Mouse (Mus musculus): ENCODE measurements around the gene Cyb561.

The Cyb561 gene

GRCm38 (mm10) chr11:105951601-105952044 is 1.5 kb downstream of the Cyb561 start:
- no peak for DNase-seq

- no peak for DNase-seq
These were observed 2.6 kb downstream of the Cyb561 start for GRCm38 (mm10) chr11:105950519-105950918.

DNA sequence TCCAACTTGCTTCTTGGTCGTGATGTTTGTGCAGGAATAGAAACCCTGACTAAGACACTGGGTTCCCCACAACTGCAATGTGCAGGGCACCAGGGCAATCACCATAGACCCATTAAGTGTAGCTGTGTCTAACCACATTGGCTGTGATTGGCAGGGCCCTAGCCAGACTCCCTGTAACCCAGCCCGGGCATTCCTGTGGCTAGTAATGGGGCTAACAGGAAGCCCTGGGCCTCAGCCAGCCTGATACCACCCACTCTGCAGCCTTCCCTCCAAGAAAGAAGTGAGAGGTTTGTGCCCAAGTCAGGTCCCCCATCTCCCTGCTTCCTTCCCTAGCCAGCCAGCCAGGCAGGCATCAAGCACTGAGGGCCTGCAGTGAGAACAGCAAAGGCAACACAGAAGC is 4.9 kb downstream of the Cyb561 start:
- no peak for DNase-seq

- DNase-seq = peak; percentile 18
These were observed 6.4 kb downstream of the Cyb561 start for GRCm38 (mm10) chr11:105946694-105947154.

DNA sequence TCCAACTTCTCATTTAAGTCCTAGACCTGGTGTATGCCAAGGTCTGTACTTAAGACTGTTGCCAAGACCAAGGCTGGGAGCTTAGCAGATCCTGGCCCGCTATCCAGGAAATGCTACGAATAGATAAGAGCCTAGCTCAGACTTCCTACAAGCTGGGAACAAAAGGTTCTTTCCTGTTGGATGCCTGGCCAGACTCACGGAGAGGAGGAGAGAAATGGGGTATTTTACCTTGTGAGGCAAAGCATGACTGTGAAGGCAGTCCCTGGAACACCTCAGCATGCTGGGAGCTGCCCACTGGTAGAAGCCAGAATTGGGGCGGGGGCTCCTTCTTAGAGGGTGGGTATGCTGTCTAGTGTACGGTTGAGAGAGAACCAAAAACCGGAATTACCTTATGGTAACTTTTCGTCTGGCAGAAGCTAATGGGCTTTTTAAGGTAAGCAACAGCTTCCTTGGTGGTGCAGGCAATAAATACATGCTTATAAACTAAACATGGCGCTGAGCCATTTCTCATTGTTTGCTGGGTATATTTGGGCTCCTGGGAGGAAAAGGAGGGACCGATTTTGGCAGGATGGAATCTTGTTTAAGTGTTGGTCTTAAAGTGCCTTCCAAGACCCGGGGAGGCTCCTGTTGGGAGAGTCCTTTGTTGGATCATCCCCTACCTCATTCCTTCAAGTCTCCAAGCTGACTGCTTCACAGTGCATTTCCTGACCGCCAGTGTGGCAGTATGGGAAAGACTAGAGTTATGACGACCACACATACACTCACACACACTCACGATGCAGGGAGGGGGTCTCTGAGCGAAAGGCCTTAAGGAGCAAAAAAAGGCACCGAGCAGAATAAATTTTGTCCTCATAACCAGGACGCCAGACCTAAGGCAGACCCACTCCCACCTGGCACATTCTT is 8.1 kb downstream of the Cyb561 start:
- DNase-seq = no peak

GRCm38 (mm10) chr11:105944126-105944621 is 9.0 kb downstream of the Cyb561 start:
- DNase-seq = peak; percentile 63

DNA sequence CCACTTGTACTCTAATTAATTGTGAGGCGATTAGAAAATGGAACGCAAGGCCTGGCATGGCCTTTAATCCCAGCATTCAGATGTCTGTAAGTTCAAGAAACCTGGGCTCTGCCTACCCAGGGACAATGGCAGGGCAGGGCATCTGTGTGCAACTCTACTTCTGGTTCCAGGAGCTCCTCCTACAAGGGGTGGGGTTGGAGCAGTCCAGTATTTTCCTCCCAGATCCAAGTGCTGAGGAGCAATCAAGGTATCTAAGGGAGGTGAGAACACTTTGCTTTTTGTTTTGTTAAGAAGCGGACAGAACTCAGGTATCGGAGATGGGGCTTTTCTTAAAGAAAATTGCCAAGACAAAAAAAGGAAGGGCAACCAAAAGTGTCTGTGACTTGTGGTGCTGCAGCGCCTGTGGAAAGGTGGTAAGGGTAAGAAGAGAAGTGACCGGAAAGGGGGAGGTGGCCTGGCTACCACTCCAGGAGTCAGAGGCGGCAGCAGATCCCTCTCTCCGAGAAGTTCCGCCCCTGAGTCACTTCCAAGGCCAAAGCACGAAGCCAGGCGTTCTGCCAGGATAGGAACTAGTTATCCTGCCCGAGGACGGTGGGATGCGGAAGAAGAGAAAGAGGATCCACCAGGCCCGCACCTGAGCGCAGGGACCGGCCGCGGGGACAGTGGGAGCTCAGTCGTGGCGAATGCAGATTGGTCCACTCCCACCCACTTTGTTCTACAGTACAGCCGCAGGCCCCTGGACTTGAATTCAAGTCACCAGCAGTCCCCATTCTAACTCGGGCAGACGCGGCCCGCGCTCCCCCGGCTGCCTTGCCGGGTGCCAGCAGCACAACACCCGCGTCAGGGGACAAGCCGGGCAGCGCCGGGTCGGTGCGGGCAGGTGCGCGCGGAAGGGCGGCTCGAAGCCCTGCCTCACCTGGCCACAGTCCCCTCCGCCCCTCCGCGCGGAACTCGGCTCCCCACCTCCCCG is 9.7 kb downstream of the Cyb561 start:
- no peak for DNase-seq

GRCm38 (mm10) chr11:105941973-105942372 is 11.2 kb downstream of the Cyb561 start:
- no peak for DNase-seq

DNA sequence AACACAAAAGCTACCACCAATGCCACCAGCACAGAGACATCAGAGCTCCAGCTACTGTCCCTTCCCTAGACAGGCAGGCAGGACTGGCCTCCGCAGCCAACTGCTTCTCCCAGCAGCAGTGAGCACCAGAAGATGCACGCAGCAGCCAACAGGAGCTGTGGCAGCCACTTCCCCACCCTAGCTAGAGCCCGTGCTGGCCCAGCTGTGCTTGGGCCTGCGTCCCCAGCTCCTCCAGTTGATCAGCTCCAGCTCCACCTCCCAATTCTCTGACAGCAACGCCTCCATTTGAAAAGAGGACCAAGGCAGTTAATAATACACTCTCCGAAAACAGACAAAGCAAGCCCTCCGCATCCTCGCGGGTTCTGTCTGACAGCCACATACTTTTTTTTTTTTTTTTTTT is 14.4 kb downstream of the Cyb561 start:
- DNase-seq = no peak

DNA sequence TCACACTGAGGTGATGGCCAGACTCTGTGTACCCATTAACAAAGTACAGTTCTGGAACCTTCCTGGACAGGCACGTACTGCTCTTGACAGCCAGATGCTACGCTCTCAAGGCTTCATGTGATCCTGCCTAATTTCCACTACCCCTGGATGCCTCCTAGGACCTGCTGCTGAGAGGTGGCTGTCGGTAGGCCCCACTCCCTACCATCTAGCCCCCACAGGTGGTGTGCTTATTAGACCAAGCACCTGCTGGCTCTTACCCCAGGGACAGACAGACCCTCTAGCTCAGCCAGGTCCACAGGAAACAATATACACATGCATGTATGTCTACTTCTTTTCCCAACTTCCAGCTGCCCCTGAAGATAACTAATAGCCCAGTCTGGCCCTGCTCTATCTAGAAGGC is 16.2 kb downstream of the Cyb561 start:
- no peak for DNase-seq

GRCm38 (mm10) chr11:105936200-105936599 is 16.9 kb downstream of the Cyb561 start:
- no peak for DNase-seq

- DNase-seq = no peak
These were observed 17.6 kb downstream of the Cyb561 start for GRCm38 (mm10) chr11:105935496-105935895.

DNA sequence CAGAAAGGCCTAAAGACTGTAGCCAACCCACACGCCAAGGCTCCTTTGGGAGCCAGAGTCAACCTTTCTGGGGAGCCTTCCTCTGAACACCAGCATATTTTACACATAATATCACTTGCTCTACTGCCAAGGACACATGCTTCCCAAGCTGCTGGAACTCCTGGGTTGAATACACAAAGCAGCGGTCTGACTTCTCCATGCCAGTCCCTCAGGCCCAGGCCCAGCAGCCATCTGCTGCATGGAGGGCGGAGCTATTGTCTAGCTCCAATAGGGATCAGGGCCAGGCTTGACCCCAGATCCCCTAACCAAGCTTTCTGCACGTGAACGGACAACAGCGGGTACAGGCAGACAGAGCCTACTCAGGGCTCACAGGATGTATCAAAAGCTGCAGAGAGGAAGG is 18.3 kb downstream of the Cyb561 start:
- no peak for DNase-seq

- no peak for DNase-seq
These were observed 18.8 kb downstream of the Cyb561 start for GRCm38 (mm10) chr11:105934303-105934711.

DNA sequence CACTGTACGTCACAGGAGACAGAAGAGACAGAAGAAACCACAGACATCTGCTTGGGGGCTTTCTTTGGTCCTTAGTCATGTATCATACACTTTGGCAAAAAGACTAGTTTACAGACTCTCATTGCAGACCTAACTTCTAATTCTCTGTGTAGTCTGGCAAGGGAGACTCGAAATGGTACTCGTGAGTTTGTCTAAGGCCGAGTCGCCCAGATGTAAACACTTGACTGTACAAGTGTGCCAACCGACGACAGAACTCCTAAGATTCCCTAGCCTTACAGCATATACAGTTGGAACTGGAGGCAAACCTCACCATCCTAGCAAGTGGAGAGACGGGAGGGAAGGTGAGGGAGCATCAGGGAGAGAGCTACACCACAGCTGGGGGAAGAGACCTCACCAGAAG is 19.4 kb downstream of the Cyb561 start:
- no peak for DNase-seq

- DNase-seq = no peak
These were observed 21.8 kb downstream of the Cyb561 start for GRCm38 (mm10) chr11:105931380-105931779.

- DNase-seq = no peak
These were observed 25.0 kb downstream of the Cyb561 start for GRCm38 (mm10) chr11:105928171-105928570.

GRCm38 (mm10) chr11:105927065-105928030 is 25.8 kb downstream of the Cyb561 start:
- peak; percentile 67 for DNase-seq

DNA sequence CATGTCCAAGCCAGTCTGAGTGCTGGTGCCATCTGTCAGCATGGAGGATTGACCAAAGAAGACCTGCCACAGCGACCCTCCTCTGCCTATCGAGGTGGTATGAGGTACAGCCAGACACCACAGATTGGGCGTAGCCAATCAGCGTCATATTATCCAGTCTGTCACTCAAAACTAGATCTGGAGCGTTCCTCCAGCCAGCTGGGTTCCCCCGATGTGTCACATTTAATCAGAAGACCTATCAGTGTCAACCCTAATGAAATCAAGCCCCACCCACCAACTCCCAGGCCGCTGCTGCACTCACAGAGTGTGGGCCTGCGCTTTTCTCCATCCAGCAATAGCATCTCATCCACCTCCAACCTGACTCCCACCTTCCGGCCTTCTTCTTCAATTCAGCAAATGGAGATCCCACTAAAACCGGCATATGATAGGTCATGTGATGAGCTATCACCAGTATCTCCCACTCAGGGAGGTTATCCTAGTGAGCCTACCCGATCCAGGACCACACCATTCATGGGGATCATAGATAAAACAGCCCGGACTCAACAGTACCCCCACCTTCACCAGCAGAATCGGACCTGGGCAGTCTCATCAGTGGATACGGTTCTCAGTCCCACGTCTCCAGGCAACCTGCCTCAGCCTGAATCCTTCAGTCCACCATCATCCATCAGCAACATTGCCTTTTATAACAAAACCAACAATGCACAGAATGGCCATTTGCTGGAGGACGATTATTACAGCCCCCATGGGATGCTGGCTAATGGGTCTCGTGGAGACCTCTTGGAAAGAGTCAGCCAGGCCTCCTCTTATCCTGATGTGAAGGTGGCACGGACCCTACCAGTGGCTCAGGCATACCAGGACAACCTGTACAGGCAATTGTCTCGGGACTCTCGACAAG is 30.1 kb downstream of the Cyb561 start:
- DNase-seq = no peak

DNA sequence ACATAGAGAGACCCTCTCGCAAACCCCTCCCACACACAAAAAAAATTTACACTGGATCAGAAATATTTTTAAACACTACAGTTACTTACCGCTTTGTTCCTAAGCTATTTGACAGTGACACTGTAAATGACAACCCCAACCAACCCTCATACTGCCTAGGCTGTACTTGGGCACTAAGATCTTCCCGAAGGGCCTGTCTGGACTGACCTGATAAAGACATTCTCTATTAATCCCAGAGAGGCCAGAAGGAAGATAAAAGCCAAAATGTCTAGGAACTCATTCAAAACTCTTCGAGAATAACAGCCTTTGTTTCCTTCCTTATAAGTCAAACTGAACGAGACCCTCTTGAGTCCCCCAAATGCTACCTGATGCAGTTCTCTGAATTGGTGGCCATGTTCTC is 31.9 kb downstream of the Cyb561 start:
- DNase-seq = no peak

DNA sequence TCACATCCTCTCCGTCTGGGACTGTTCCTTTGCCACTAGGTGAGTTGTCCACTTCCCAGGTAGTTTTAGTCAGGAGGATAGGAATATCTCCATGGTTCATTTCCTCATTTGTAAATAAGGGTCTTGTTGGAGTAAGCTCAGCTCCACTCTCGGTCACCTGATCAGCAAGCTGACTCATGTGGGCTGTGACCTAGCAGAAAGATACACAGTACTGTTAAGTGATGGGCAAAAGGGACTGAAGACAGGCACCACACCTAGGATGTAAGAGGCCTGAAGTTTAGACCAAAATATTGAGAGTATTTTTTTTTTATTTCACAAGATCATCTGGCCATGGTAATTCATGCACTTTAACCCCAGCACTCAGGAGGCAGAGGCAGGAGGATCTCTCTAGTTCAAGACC is 32.3 kb downstream of the Cyb561 start:
- no peak for DNase-seq
